Mouse (Mus musculus) hindbrain, postnatal 0 days (tissue): Measurements from ENCODE around the gene Vmn2r101. TPM values are rescaled to one million over a fixed set of nuclear protein-coding genes. Genes with fewer than 3 reads are reported as not detected.

Source experiments
- ATAC-seq: fragments of 200-750 bp; cut with Nextera tagmentation; 2 replicates; pipeline ENCODE4 v1.8.0; 2017; ENCODE audit warnings: mild to moderate bottlenecking, moderate TSS enrichment, moderate library complexity
- DNase-seq: peaks from one replicate; pipeline ENCODE4 v3.0.0-alpha.2; 2015; ENCODE audit warnings: low spot score
- H3K27ac ChIP-seq: fragments of 300-500 bp; sonication (generic); 2 replicates; pipeline ENCODE4 v1.5.1; 2014; ENCODE audit warnings: mild to moderate bottlenecking
- H3K27me3 ChIP-seq: fragments of 300-500 bp; sonication (generic); 2 replicates; pipeline ENCODE4 v1.6.1; 2014; ENCODE audit warnings: low read length, mixed read lengths; ENCODE audit not compliant: insufficient read depth
- H3K36me3 ChIP-seq: fragments of 300-500 bp; sonication (generic); 2 replicates; pipeline ENCODE4 v1.6.1; 2014; ENCODE audit warnings: low read length, mixed read lengths; ENCODE audit not compliant: insufficient read depth
- H3K4me1 ChIP-seq: fragments of 300-500 bp; sonication (generic); 2 replicates; pipeline ENCODE4 v1.6.1; 2014; ENCODE audit warnings: antibody characterized with exemption, low read length, mixed read lengths; ENCODE audit not compliant: insufficient read depth
- H3K4me2 ChIP-seq: fragments of 300-500 bp; sonication (generic); 2 replicates; pipeline ENCODE4 v1.6.1; 2014; ENCODE audit warnings: low read depth, mild to moderate bottlenecking, low read length, moderate library complexity, mixed read lengths
- H3K4me3 ChIP-seq: fragments of 300-500 bp; sonication (generic); 2 replicates; pipeline ENCODE4 v1.5.1; 2014; ENCODE audit warnings: low read length
- H3K9ac ChIP-seq: fragments of 300-500 bp; sonication (generic); replicated peaks from 2 replicates; pipeline ENCODE4 v1.6.1; 2014; ENCODE audit warnings: mild to moderate bottlenecking, low read length, moderate library complexity, mixed read lengths
- H3K9me3 ChIP-seq: fragments of 300-500 bp; sonication (generic); 2 replicates; pipeline ENCODE4 v1.6.1; 2016; ENCODE audit warnings: low read length, mixed read lengths
- CTCF ChIP-seq: IDR thresholded peaks from 2 replicates; pipeline ENCODE4 v1.5.1; 2016; ENCODE audit warnings: antibody characterized with exemption, control low read depth, low read depth
- WGBS: fragments of 180-500 bp; shearing (Covaris S2); extraction: QIAGEN DNeasy Blood & Tissue Kit; methylation state at CpG from one replicate; pipeline ENCODE4 v1.1.7; 2014; 5-methylcytosine and 5-hydroxymethylcytosine counted together
- polyA plus RNA-seq: library from polyadenylated mRNA; unstranded; fragments of >200 nt; fragmentation: Nextera tagmentation; extraction: Ambion mirVana; gene quantifications from 2 replicates; pipeline ENCODE4 v1.2.1, GENCODE M21; 2015
- total RNA-seq: library from RNA; depleted of rRNA; stranded (reverse); fragments of >200 nt; gene quantifications from 2 replicates; pipeline ENCODE4 v1.2.3, GENCODE M21; 2014; rRNA removed

Vmn2r101 gene
- total RNA-seq (not detected in 2 replicates), polyA plus RNA-seq (not detected in 2 replicates)

GRCm38 (mm10) chr17:19576927-19577326 lies at the start of gene Vmn2r101:
TSS of gene Vmn2r101 (plus strand) at chr17:19577227.
- Histone ChIP-seq H3K4me3 (no peak within 1 kb of the TSS), H3K27ac (no peak within 1 kb of the TSS), H3K36me3 (no peaks in the 10 kb centered on the region), H3K9me3 (peaks cover 2% of the 10 kb centered on the region; the same call in 1 of the 2 replicates), H3K4me1 (no peaks in the 10 kb centered on the region), H3K27me3 (no peaks in the 10 kb centered on the region), H3K4me2 (no peak within 1 kb of the TSS), H3K9ac (no peak within 1 kb of the TSS)
- no peak for TF ChIP-seq CTCF
- no peak for DNase-seq
- no peak for ATAC-seq

DNA sequence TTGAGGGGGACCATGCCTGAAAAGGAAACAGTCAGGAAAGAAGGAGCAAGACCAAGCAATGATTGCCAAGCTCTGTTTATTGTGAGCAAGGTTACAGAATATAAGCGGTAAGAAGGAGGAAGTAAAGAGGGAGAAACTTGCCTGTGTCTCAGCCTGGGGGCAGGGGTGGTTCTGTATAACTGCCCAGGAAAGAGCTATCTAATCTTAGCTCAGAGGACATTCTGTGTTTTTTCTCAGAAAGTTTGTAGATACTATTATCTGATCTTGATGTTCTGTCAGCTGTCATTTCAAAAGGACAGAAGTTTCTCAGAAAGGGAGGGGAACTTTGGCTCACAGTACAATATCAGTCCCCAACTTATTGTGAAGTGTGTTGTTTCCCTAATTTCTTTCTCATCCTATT lies 52.3 kb downstream of the Vmn2r101 start:
- ATAC-seq, result no peak
- no peak overlapping the region for H3K27ac ChIP-seq
- WGBS, result 85% methylated on average over 1 of the region's 1 CpGs

DNA sequence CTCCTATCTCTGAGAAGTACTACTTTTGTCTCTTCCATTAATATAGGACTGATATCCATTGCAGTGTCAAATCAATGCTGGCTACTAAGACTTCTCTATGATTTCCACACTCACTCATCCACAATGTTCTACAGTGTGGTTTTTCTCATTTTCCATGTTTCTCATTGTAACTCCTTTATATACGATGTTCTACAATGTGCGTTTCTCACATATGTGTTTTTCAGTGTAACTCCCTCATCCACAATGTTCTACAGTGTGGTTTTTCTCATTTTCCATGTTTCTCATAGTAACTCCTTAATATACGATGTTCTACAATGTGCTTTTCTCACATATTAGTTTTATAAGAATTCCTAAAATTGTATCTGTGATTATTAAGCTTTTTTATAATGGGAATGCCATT lies 81.4 kb downstream of the Vmn2r101 start:
- H3K9ac ChIP-seq, result no peak overlapping the region
- no peak for ATAC-seq
- 71% methylated on average over 3 of the region's 3 CpGs for WGBS
- no peak overlapping the region for H3K4me2 ChIP-seq
- no peaks in the 10 kb centered on the region for H3K4me1 ChIP-seq
- no peak for TF ChIP-seq CTCF
- 0 out of 2 replicates have a peak, but pooled peaks cover 3% of the 10 kb centered on the region for H3K9me3 ChIP-seq
- no peaks in the 10 kb centered on the region for H3K36me3 ChIP-seq
- no peak overlapping the region for H3K27ac ChIP-seq
- no peaks in the 10 kb centered on the region for H3K27me3 ChIP-seq
- H3K4me3 ChIP-seq, result no peak overlapping the region
- no peak for DNase-seq

More for the DNA sequence above, 52.3 kb downstream of the Vmn2r101 start:
- no peaks in the 10 kb centered on the region for H3K27me3 ChIP-seq
- no peak for TF ChIP-seq CTCF
- H3K36me3 ChIP-seq, result no peaks in the 10 kb centered on the region
- H3K4me3 ChIP-seq, result no peak overlapping the region
- peaks cover 18% of the 10 kb centered on the region; the same call in 1 of the 2 replicates for H3K9me3 ChIP-seq
- no peak for DNase-seq
- no peaks in the 10 kb centered on the region for H3K4me1 ChIP-seq
- no peak overlapping the region for H3K9ac ChIP-seq
- H3K4me2 ChIP-seq, result no peak overlapping the region

GRCm38 (mm10) chr17:19660028-19660427 lies 83.0 kb downstream of the Vmn2r101 start, which contains the start of gene Vmn2r102:
TSS of gene Vmn2r102 (plus strand) at chr17:19660328.
- H3K27ac ChIP-seq, result no peak within 1 kb of the TSS

More at GRCm38 (mm10) chr17:19660028-19660427, 83.0 kb downstream of the Vmn2r101 start, which contains the start of gene Vmn2r102:
- Histone ChIP-seq H3K4me2 (no peak within 1 kb of the TSS), H3K27me3 (no peaks in the 10 kb centered on the region), H3K4me3 (no peak within 1 kb of the TSS), H3K9me3 (0 out of 2 replicates have a peak, but pooled peaks cover 3% of the 10 kb centered on the region), H3K9ac (no peak within 1 kb of the TSS), H3K4me1 (no peaks in the 10 kb centered on the region), H3K36me3 (no peaks in the 10 kb centered on the region)
- TF ChIP-seq CTCF, result no peak
- ATAC-seq (no peak), DNase-seq (no peak)
- WGBS, result 67% methylated on average over 2 of the region's 2 CpGs

Other genes with a start within 250 kb of the Vmn2r101 start
- not detected in 2 replicates for gene Vmn2r99, start 215.3 kb upstream of the Vmn2r101 start, total RNA-seq
- not detected in 2 replicates for gene Vmn2r99, start 215.3 kb upstream of the Vmn2r101 start, polyA plus RNA-seq
- not detected in 2 replicates for gene Vmn2r100, start 72.5 kb upstream of the Vmn2r101 start, total RNA-seq
- gene Vmn2r100, start 72.5 kb upstream of the Vmn2r101 start, polyA plus RNA-seq, result not detected in 2 replicates
- not detected in 2 replicates for gene Vmn2r102, start 83.1 kb downstream of the Vmn2r101 start, total RNA-seq
- gene Vmn2r102, start 83.1 kb downstream of the Vmn2r101 start, polyA plus RNA-seq, result not detected in 2 replicates
- not detected in 2 replicates for gene Vmn2r103, start 196.1 kb downstream of the Vmn2r101 start, total RNA-seq
- gene Vmn2r103, start 196.1 kb downstream of the Vmn2r101 start, polyA plus RNA-seq, result not detected in 2 replicates